Mouse (Mus musculus) intestine, embryonic 14.5 days (tissue): Measurements from ENCODE around the gene Pnma5. TPM values are rescaled to one million over a fixed set of nuclear protein-coding genes. Genes with fewer than 3 reads are reported as not detected.

Experiments
- ATAC-seq: fragments of 200-750 bp; cut with Nextera tagmentation; replicated peaks from 2 replicates; pipeline ENCODE4 v1.8.0; 2017; ENCODE audit warnings: low read depth, moderate number of reproducible peaks, moderate TSS enrichment, moderate library complexity; ENCODE audit not compliant: low FRiP score, low TSS enrichment
- DNase-seq: peaks from one replicate; pipeline ENCODE4 v3.0.0-alpha.2; 2018; ENCODE audit warnings: low spot score
- H3K27ac ChIP-seq: fragments of 300-500 bp; sonication (generic); 2 replicates; pipeline ENCODE4 v1.5.1; 2014; ENCODE audit warnings: low read depth, mild to moderate bottlenecking, control low read depth
- H3K27me3 ChIP-seq: fragments of 300-500 bp; sonication (generic); replicated peaks from 2 replicates; pipeline ENCODE4 v1.6.1; 2014; ENCODE audit warnings: low read length, control low read depth; ENCODE audit not compliant: control insufficient read depth, insufficient read depth
- H3K36me3 ChIP-seq: fragments of 300-500 bp; sonication (generic); 2 replicates; pipeline ENCODE4 v1.6.1; 2014; ENCODE audit warnings: low read length, control low read depth; ENCODE audit not compliant: control insufficient read depth, insufficient read depth
- H3K4me1 ChIP-seq: fragments of 300-500 bp; sonication (generic); replicated peaks from 2 replicates; pipeline ENCODE4 v1.6.1; 2014; ENCODE audit warnings: low read length, control low read depth, mixed read lengths; ENCODE audit not compliant: control insufficient read depth, insufficient read depth
- H3K4me2 ChIP-seq: fragments of 300-500 bp; sonication (generic); 2 replicates; pipeline ENCODE4 v1.6.1; 2014; ENCODE audit warnings: low read length
- H3K4me3 ChIP-seq: fragments of 300-500 bp; sonication (generic); 2 replicates; pipeline ENCODE4 v1.5.1; 2014; ENCODE audit warnings: low read depth, low read length, control low read depth, mixed read lengths
- H3K9ac ChIP-seq: fragments of 300-500 bp; sonication (generic); 2 replicates; pipeline ENCODE4 v1.6.1; 2014; ENCODE audit warnings: mild to moderate bottlenecking, low read length
- H3K9me3 ChIP-seq: fragments of 300-500 bp; sonication (generic); 2 replicates; pipeline ENCODE4 v1.6.1; 2016; ENCODE audit warnings: low read length, control low read depth; ENCODE audit not compliant: control insufficient read depth
- WGBS: fragments of 180-500 bp; shearing (Covaris S2); extraction: QIAGEN DNeasy Blood & Tissue Kit; methylation state at CpG from one replicate; pipeline ENCODE4 v1.1.7; 2014; 5-methylcytosine and 5-hydroxymethylcytosine counted together
- microRNA counts: library from miRNA; unstranded; fragments of <30 nt; microRNA quantifications from one replicate; lab custom pipeline; 2016
- microRNA-seq: library from miRNA; unstranded; fragments of <30 nt; microRNA quantifications from one replicate; pipeline ENCODE4, GENCODE M21; 2016
- polyA plus RNA-seq: library from polyadenylated mRNA; unstranded; fragments of >200 nt; fragmentation: Nextera tagmentation; extraction: Ambion mirVana; gene quantifications from 2 replicates; pipeline ENCODE4 v1.2.1, GENCODE M21; 2014

The Pnma5 gene
- polyA plus RNA-seq, 1 experiment from 2014 or later: 0.09 TPM

DNA sequence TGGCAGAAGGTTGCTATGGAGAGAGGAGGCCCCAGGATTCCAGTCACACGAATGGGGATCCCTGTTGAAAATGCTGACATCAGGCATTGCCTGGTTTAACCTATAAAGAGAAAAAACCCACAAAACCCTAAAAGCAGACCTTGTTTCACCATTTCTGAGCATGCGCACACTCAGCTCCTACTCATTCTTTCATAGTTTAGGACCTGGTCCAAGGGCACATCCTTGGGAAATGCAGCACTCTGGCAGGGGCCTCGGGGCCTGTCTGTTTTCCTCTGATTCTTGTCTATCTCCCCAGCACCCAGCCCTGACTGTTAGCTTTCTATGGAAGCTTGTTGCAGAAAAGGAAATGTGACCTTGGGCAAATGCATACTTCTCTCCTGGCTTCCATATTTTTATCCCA, 46.3 kb downstream of the Pnma5 start:
- DNase-seq (no peak), ATAC-seq (no peak)
- Histone ChIP-seq H3K4me1 (no peaks in the 10 kb centered on the region), H3K9ac (no peak overlapping the region), H3K4me3 (no peak overlapping the region), H3K27ac (no peak overlapping the region), H3K27me3 (0 out of 2 replicates have a peak, but pooled peaks cover 5% of the 10 kb centered on the region), H3K36me3 (no peaks in the 10 kb centered on the region), H3K4me2 (no peak overlapping the region), H3K9me3 (no peaks in the 10 kb centered on the region)
- WGBS: 70% methylated on average over 3 of the region's 3 CpGs

DNA sequence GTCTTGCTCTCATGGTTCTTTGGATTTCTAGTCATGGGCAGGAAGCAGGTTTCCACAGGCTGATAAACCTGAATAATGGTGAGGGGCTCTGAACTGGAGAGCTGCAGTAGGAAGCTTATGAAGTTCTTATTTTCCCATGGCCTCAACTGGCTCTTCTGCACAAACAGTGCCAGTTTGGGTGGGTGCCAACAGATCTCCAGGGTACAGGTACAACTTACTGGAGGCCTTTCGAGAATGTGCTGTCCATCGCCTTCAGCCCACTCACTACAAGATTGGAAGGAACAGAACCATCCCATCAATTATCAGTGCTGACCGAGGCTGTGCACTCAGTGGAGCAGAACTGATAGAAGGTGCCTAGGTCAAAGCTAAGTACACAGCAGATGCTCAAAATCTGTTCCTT, 48.5 kb downstream of the Pnma5 start:
- Histone ChIP-seq H3K4me1 (no peaks in the 10 kb centered on the region), H3K27ac (no peak overlapping the region), H3K4me2 (no peak overlapping the region), H3K27me3 (0 out of 2 replicates have a peak, but pooled peaks cover 5% of the 10 kb centered on the region), H3K9me3 (no peaks in the 10 kb centered on the region), H3K36me3 (no peaks in the 10 kb centered on the region), H3K9ac (no peak overlapping the region), H3K4me3 (no peak overlapping the region)
- WGBS: 80% methylated on average over 3 of the region's 3 CpGs
- no peak for ATAC-seq
- no peak for DNase-seq

DNA sequence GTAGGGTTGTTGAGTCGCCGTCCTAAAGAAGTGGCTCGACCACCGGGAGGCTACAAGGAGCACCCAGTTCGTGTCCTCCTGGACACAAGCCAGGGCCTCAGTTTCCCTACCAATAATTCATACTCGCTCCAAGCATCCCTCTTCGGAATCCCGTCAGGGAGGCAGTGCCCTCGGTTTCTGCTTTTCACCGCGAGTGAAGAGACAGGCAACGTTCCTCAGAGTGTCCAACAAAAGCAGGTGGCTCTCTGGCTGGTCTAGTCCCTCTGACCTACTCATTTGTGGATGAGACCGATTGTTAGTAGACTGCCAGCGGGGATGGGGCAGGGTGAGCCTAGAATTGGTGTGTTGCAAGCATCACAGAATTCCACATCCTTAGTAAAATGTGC, 49.4 kb downstream of the Pnma5 start:
- DNase-seq: no peak
- 0 out of 2 replicates have a peak, but pooled peaks cover 5% of the 10 kb centered on the region for H3K27me3 ChIP-seq
- H3K4me1 ChIP-seq: no peaks in the 10 kb centered on the region
- H3K4me3 ChIP-seq: peak overlapping the region; percentile 33
- H3K9ac ChIP-seq: peak overlapping the region; percentile 38
- H3K9me3 ChIP-seq: no peaks in the 10 kb centered on the region
- no peak; the same call in 1 of the 2 replicates for ATAC-seq
- WGBS: 20% methylated on average over 13 of the region's 14 CpGs
- no peaks in the 10 kb centered on the region for H3K36me3 ChIP-seq
- H3K4me2 ChIP-seq: peak overlapping the region; percentile 63
- no peak overlapping the region for H3K27ac ChIP-seq

DNA sequence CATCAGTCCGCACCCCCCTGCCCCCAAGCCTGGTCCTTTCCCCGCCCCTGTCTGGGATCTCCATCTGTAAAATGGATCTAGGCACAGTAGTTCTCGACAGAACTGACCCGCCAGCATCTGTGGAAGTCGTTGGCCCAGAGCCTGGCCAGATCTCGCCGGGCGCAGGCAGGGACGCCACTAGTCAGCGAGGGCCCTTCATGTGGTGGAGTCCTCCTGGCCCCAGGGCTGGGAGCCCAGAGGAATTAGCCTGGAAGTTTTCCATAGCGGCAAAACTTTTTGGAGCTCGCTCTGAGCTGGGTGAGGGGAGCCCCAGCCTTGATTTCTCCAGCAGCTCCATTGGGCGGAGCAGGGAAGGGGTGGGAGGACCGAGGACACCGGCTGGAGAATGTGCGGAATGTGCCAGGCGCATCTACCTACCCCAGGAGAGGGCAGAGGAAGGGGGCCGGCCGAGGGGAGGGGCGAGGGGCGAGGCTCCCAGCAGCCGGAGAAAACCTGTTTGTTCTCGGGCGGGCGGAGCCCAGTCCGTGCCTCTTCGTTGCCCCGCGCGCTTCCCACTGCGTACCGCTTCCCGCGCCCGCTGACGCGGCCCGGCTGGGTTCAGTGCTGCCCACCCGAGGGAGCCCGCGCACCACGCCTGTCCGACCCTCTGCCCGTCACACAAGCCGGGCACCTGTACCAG, 49.9 kb downstream of the Pnma5 start, which contains the start of gene Zfp185:
TSS of gene Zfp185 (plus strand) at position 499 of the 679 bp plus-strand sequence.
- 9% methylated on average over 32 of the region's 45 CpGs for WGBS
- H3K36me3 ChIP-seq: no peaks in the 10 kb centered on the region
- peak within 1 kb of the TSS; percentile 63 for H3K4me2 ChIP-seq
- no peaks in the 10 kb centered on the region for H3K9me3 ChIP-seq
- H3K9ac ChIP-seq: peak within 1 kb of the TSS; percentile 38
- peak; percentile 74 for DNase-seq
- peak within 1 kb of the TSS; percentile 33 for H3K4me3 ChIP-seq
- no peaks in the 10 kb centered on the region for H3K4me1 ChIP-seq
- ATAC-seq: peak; percentile 91
- H3K27ac ChIP-seq: no peak within 1 kb of the TSS
- 0 out of 2 replicates have a peak, but pooled peaks cover 5% of the 10 kb centered on the region for H3K27me3 ChIP-seq

DNA sequence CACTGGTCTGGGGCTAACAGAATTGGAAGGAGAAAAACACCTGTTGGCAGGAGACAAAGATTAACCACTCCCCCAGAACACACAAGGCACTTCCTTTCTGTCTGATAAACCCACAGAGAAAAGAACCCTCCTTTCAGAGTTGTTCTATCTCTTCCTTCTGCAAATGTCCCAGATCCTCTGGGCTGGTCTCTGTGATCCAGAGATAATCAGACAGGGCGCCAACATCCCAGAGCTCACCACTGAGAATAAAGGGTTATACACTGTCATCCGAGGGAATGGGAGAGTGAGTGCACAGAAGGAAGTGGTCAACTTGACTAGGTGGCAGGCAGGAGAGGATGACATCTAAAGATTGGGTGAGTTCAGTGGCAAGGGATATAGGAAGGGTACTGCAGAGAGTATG, 51.3 kb downstream of the Pnma5 start:
- H3K9ac ChIP-seq: no peak overlapping the region
- H3K27me3 ChIP-seq: 0 out of 2 replicates have a peak, but pooled peaks cover 5% of the 10 kb centered on the region
- no peaks in the 10 kb centered on the region for H3K4me1 ChIP-seq
- H3K4me2 ChIP-seq: no peak overlapping the region
- ATAC-seq: no peak
- H3K4me3 ChIP-seq: no peak overlapping the region
- no peak overlapping the region for H3K27ac ChIP-seq
- 83% methylated on average over 2 of the region's 2 CpGs for WGBS
- no peaks in the 10 kb centered on the region for H3K36me3 ChIP-seq
- DNase-seq: no peak
- no peaks in the 10 kb centered on the region for H3K9me3 ChIP-seq

MicroRNAs within 50 kb of the gene (microRNA counts, 519-probe panel; counts per million panel counts)
- microRNA mmu-miR-2137 (lab: Ali Mortazavi, UCI): not detected

Small RNAs within 50 kb of the gene (microRNA-seq; reads per million reads assigned to microRNA genes)
- 0.25 reads per million for gene Mir2137

Other genes starting within 250 kb of the Pnma5 start
- gene Gabrq, start 211.9 kb downstream of the Pnma5 start, polyA plus RNA-seq: 0.23 and 0.27 TPM in 2 replicates
- gene Cetn2, start 118.7 kb downstream of the Pnma5 start, polyA plus RNA-seq: 69.0 and 75.6 TPM in 2 replicates
- gene Nsdhl, start 118.5 kb downstream of the Pnma5 start, polyA plus RNA-seq: 36.8 and 40.5 TPM in 2 replicates
- gene Zfp185, start 49.8 kb downstream of the Pnma5 start, polyA plus RNA-seq: 8.9 and 12.1 TPM in 2 replicates
- 0.19 and 0.20 TPM in 2 replicates for gene Pnma3, start 27.7 kb upstream of the Pnma5 start, polyA plus RNA-seq
- 0.70 and 1.1 TPM in 2 replicates for gene Xlr4a, start 45.4 kb upstream of the Pnma5 start, polyA plus RNA-seq
- gene Xlr3a, start 60.0 kb upstream of the Pnma5 start, polyA plus RNA-seq: 1.4 and 7.2 TPM in 2 replicates
- 0.23 TPM in 1 of 2 replicates, not detected in the other for gene Gm14685, start 79.9 kb upstream of the Pnma5 start, polyA plus RNA-seq
- gene Xlr5b, start 111.7 kb upstream of the Pnma5 start, polyA plus RNA-seq: 0.22 TPM in 1 of 2 replicates, not detected in the other
- not detected in 2 replicates for gene DXBay18, start 112.3 kb upstream of the Pnma5 start, polyA plus RNA-seq
- not detected in 2 replicates for gene Spin2d, start 139.9 kb upstream of the Pnma5 start, polyA plus RNA-seq
- gene Xlr3b, start 155.1 kb upstream of the Pnma5 start, polyA plus RNA-seq: 4.7 and 12.4 TPM in 2 replicates
- 0.50 and 1.2 TPM in 2 replicates for gene Xlr4b, start 177.2 kb upstream of the Pnma5 start, polyA plus RNA-seq
- 11.3 and 11.9 TPM in 2 replicates for gene F8a, start 191.2 kb upstream of the Pnma5 start, polyA plus RNA-seq
- gene Xlr4c, start 206.0 kb upstream of the Pnma5 start, polyA plus RNA-seq: 0.55 and 2.1 TPM in 2 replicates
- gene Xlr3c, start 228.3 kb upstream of the Pnma5 start, polyA plus RNA-seq: not detected in 2 replicates